Mouse (Mus musculus) T-cell, adult 2 months (primary cell): ENCODE results near the gene Dynlt1c.
"Not testable (repeated sequence)": the region's sequence is repeated elsewhere in the genome, so short reads cannot be mapped to it uniquely, and the experiment has no call there.

Experiments
- DNase-seq: peaks from one replicate; pipeline ENCODE4 v3.0.0; 2022; ENCODE audit warnings: low spot score

Dynlt1c gene

GRCm38 (mm10) chr17:6601204-6601911 is at the start of gene Dynlt1c:
TSS of gene Dynlt1c (plus strand) at chr17:6601671.
- peak; percentile 73 for DNase-seq

GRCm38 (mm10) chr17:6553798-6554197 is 47.7 kb upstream of the Dynlt1c start:
- DNase-seq, result not testable (repeated sequence)

GRCm38 (mm10) chr17:6554243-6554642 is 47.2 kb upstream of the Dynlt1c start:
- not testable (repeated sequence) for DNase-seq

GRCm38 (mm10) chr17:6559447-6560133 is 41.9 kb upstream of the Dynlt1c start:
- not testable (repeated sequence) for DNase-seq

- not testable (repeated sequence) for DNase-seq
Observed at GRCm38 (mm10) chr17:6564866-6565265, 36.6 kb upstream of the Dynlt1c start.

GRCm38 (mm10) chr17:6567908-6568307 is 33.6 kb upstream of the Dynlt1c start:
- not testable (repeated sequence) for DNase-seq

- DNase-seq, result not testable (repeated sequence)
Observed at GRCm38 (mm10) chr17:6571296-6571695, 30.2 kb upstream of the Dynlt1c start.

- not testable (repeated sequence) for DNase-seq
Observed at GRCm38 (mm10) chr17:6572202-6572601, 29.3 kb upstream of the Dynlt1c start.

- not testable (repeated sequence) for DNase-seq
Observed at GRCm38 (mm10) chr17:6575376-6575775, 26.1 kb upstream of the Dynlt1c start.

- not testable (repeated sequence) for DNase-seq
Observed at GRCm38 (mm10) chr17:6588672-6589071, 12.8 kb upstream of the Dynlt1c start.

GRCm38 (mm10) chr17:6592109-6592508 is 9.4 kb upstream of the Dynlt1c start:
- not testable (repeated sequence) for DNase-seq

- not testable (repeated sequence) for DNase-seq
Observed at GRCm38 (mm10) chr17:6593896-6594295, 7.6 kb upstream of the Dynlt1c start.

- DNase-seq, result peak; percentile 52
Observed at GRCm38 (mm10) chr17:6595776-6596497, 5.5 kb upstream of the Dynlt1c start.

- DNase-seq, result peak; percentile 63
Observed at GRCm38 (mm10) chr17:6598356-6598755, 3.1 kb upstream of the Dynlt1c start.

GRCm38 (mm10) chr17:6600216-6600911 is 1.1 kb upstream of the Dynlt1c start:
- not testable (repeated sequence) for DNase-seq

GRCm38 (mm10) chr17:6602205-6602604 is 734 bp downstream of the Dynlt1c start:
- DNase-seq, result not testable (repeated sequence)

- DNase-seq, result not testable (repeated sequence)
Observed at GRCm38 (mm10) chr17:6605347-6605746, 3.9 kb downstream of the Dynlt1c start.

- DNase-seq, result not testable (repeated sequence)
Observed at GRCm38 (mm10) chr17:6613524-6613923, 12.1 kb downstream of the Dynlt1c start.

- not testable (repeated sequence) for DNase-seq
Observed at GRCm38 (mm10) chr17:6614316-6614715, 12.8 kb downstream of the Dynlt1c start.

- DNase-seq, result not testable (repeated sequence)
Observed at GRCm38 (mm10) chr17:6616731-6617130, 15.3 kb downstream of the Dynlt1c start.

GRCm38 (mm10) chr17:6617689-6618400 is 16.4 kb downstream of the Dynlt1c start:
- not testable (repeated sequence) for DNase-seq
